Mouse (Mus musculus): ENCODE measurements around the gene Mrpl2.
A peak's percentile ranks its signal among the peaks of the same experiment; 100 is the strongest.

Mrpl2 gene

GRCm38 (mm10) chr17:46661981-46662380, 16.0 kb downstream of the Mrpl2 start:
- DNase-seq (ENCODE audit: low read depth in 1 of 2, low spot score in 2 of 2) = no peak

GRCm38 (mm10) chr17:46662730-46663129, 16.7 kb downstream of the Mrpl2 start:
- DNase-seq (ENCODE audit: low read depth in 1 of 2, low spot score in 2 of 2) = no peak

GRCm38 (mm10) chr17:46667712-46668111, 21.7 kb downstream of the Mrpl2 start:
- no peak for DNase-seq (ENCODE audit: low read depth in 1 of 2, low spot score in 2 of 2)

- no peak for DNase-seq (ENCODE audit: low read depth in 1 of 2, low spot score in 2 of 2)
Measured at GRCm38 (mm10) chr17:46669911-46670310, 23.9 kb downstream of the Mrpl2 start.

- DNase-seq (ENCODE audit: low read depth in 1 of 2, low spot score in 2 of 2) = peak; percentile 72 to 79
Measured at GRCm38 (mm10) chr17:46673850-46674529, 28.0 kb downstream of the Mrpl2 start, which contains the start of gene Rrp36. Gene Rrp36, minus strand, starts transcription at chr17:46674352.

- no peak for DNase-seq (ENCODE audit: low read depth in 1 of 2, low spot score in 2 of 2)
Measured at GRCm38 (mm10) chr17:46674530-46675283, 28.7 kb downstream of the Mrpl2 start.

- no peak for DNase-seq (ENCODE audit: low read depth in 1 of 2, low spot score in 2 of 2)
Measured at GRCm38 (mm10) chr17:46678416-46678815, 32.4 kb downstream of the Mrpl2 start, which contains the start of gene Mea1. Gene Mea1, plus strand, starts transcription at chr17:46678793.

GRCm38 (mm10) chr17:46678911-46679310, 32.9 kb downstream of the Mrpl2 start:
- no peak for DNase-seq (ENCODE audit: low read depth in 1 of 2, low spot score in 2 of 2)

- DNase-seq (ENCODE audit: low read depth in 1 of 2, low spot score in 2 of 2) = peak in 1 of 2 experiments; percentile 15
Measured at GRCm38 (mm10) chr17:46679843-46680759, 34.1 kb downstream of the Mrpl2 start.

GRCm38 (mm10) chr17:46680760-46681373, 34.8 kb downstream of the Mrpl2 start, which contains the start of gene Klhdc3:
Gene Klhdc3, minus strand, starts transcription at chr17:46680914.
- peak; percentile 90 to 92 for DNase-seq (ENCODE audit: low read depth in 1 of 2, low spot score in 2 of 2)

GRCm38 (mm10) chr17:46681466-46682118, 35.6 kb downstream of the Mrpl2 start:
- DNase-seq (ENCODE audit: low read depth in 1 of 2, low spot score in 2 of 2) = no peak

GRCm38 (mm10) chr17:46682654-46683389, 36.8 kb downstream of the Mrpl2 start:
- DNase-seq (ENCODE audit: low read depth in 1 of 2, low spot score in 2 of 2) = no peak

GRCm38 (mm10) chr17:46685913-46686312, 39.9 kb downstream of the Mrpl2 start:
- no peak for DNase-seq (ENCODE audit: low read depth in 1 of 2, low spot score in 2 of 2)

- DNase-seq (ENCODE audit: low read depth in 1 of 2, low spot score in 2 of 2) = no peak
Measured at GRCm38 (mm10) chr17:46690665-46691064, 44.6 kb downstream of the Mrpl2 start.

- no peak for DNase-seq (ENCODE audit: low read depth in 1 of 2, low spot score in 2 of 2)
Measured at GRCm38 (mm10) chr17:46691390-46691789, 45.4 kb downstream of the Mrpl2 start.

GRCm38 (mm10) chr17:46694517-46695063, 48.6 kb downstream of the Mrpl2 start:
- DNase-seq (ENCODE audit: low read depth in 1 of 2, low spot score in 2 of 2) = no peak

GRCm38 (mm10) chr17:46698515-46698914, 52.5 kb downstream of the Mrpl2 start:
- no peak for DNase-seq (ENCODE audit: low read depth in 1 of 2, low spot score in 2 of 2)

GRCm38 (mm10) chr17:46699245-46699644, 53.2 kb downstream of the Mrpl2 start:
- no peak for DNase-seq (ENCODE audit: low read depth in 1 of 2, low spot score in 2 of 2)

Measured in monocyte, adult 2 months (primary cell).